Mouse (Mus musculus): ENCODE results near the gene Erbin. TPM values are rescaled to one million over a fixed set of nuclear protein-coding genes. Genes with fewer than 3 reads are reported as not detected.

The Erbin gene
- polyA plus RNA-seq, 1 experiment from 2014 or later, result 18.3 TPM

GRCm38 (mm10) chr13:103910598-103910997 is 9.7 kb downstream of the Erbin start:
- H3K27me3 ChIP-seq (replicated peaks), result no peaks in the 10 kb centered on the region
- no peak overlapping the region for H3K27ac ChIP-seq (ENCODE audit: poor library complexity, severe bottlenecking)
- no peak for ATAC-seq (ENCODE audit: insufficient number of reproducible peaks, low FRiP score)
- peaks cover 12% of the 10 kb centered on the region for H3K4me1 ChIP-seq (replicated peaks)
- H3K9ac ChIP-seq, result no peak overlapping the region
- H3K4me3 ChIP-seq, result no peak overlapping the region
- no peak overlapping the region for H3K4me2 ChIP-seq
- no peaks in the 10 kb centered on the region for H3K9me3 ChIP-seq (replicated peaks)
- H3K36me3 ChIP-seq, result no peaks in the 10 kb centered on the region
- WGBS, result 78% methylated on average over 1 of the region's 1 CpGs

GRCm38 (mm10) chr13:103909894-103910293 is 10.4 kb downstream of the Erbin start:
- Histone ChIP-seq H3K27ac (ENCODE audit: poor library complexity, severe bottlenecking) (peak overlapping the region; percentile 11; the same call in 1 of the 2 replicates), H3K9ac (peak overlapping the region; percentile 24; the same call in 1 of the 2 replicates), H3K27me3 (replicated peaks) (no peaks in the 10 kb centered on the region), H3K4me3 (no peak overlapping the region), H3K36me3 (no peaks in the 10 kb centered on the region), H3K9me3 (replicated peaks) (no peaks in the 10 kb centered on the region), H3K4me1 (replicated peaks) (peaks cover 12% of the 10 kb centered on the region), H3K4me2 (no peak overlapping the region)
- WGBS, result 64% methylated on average over 3 of the region's 3 CpGs
- ATAC-seq (ENCODE audit: insufficient number of reproducible peaks, low FRiP score), result no peak

DNA sequence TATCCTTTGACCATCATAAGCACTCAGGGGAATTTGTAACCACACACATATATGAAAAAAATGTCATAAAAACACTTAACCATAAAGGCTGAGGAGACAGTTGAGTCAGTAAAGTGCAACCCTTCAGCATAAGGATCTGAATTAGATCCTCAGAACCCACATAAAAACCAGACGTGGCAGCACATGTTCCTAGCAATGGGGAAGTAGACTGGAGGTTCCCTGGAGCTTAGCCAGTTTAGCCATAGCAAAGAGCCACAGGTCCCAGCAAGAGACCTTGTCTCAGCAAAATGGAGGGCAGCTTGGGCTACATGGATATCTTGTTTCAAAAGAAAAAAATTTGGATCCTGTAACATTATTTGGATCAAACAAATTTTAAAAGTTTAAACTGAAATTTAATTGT is 20.3 kb downstream of the Erbin start:
- Histone ChIP-seq H3K4me3 (no peak overlapping the region), H3K4me2 (no peak overlapping the region), H3K9ac (no peak overlapping the region), H3K36me3 (peaks cover 11% of the 10 kb centered on the region), H3K27me3 (replicated peaks) (no peaks in the 10 kb centered on the region), H3K9me3 (replicated peaks) (peaks cover 7% of the 10 kb centered on the region; the same call in 1 of the 2 replicates), H3K27ac (ENCODE audit: poor library complexity, severe bottlenecking) (no peak overlapping the region), H3K4me1 (replicated peaks) (no peaks in the 10 kb centered on the region)
- no peak for ATAC-seq (ENCODE audit: insufficient number of reproducible peaks, low FRiP score)
- 85% methylated on average over 1 of the region's 1 CpGs for WGBS

- peaks cover 11% of the 10 kb centered on the region for H3K36me3 ChIP-seq
- no peak for ATAC-seq (ENCODE audit: insufficient number of reproducible peaks, low FRiP score)
- no peak overlapping the region for H3K4me3 ChIP-seq
- 89% methylated on average over 4 of the region's 4 CpGs for WGBS
- peaks cover 5% of the 10 kb centered on the region; the same call in 1 of the 2 replicates for H3K4me1 ChIP-seq (replicated peaks)
- H3K9ac ChIP-seq, result no peak overlapping the region
- H3K27ac ChIP-seq (ENCODE audit: poor library complexity, severe bottlenecking), result no peak overlapping the region
- H3K27me3 ChIP-seq (replicated peaks), result no peaks in the 10 kb centered on the region
- H3K4me2 ChIP-seq, result no peak overlapping the region
- H3K9me3 ChIP-seq (replicated peaks), result peaks cover 7% of the 10 kb centered on the region; the same call in 1 of the 2 replicates
These were observed 22.7 kb downstream of the Erbin start for GRCm38 (mm10) chr13:103897606-103898005.

DNA sequence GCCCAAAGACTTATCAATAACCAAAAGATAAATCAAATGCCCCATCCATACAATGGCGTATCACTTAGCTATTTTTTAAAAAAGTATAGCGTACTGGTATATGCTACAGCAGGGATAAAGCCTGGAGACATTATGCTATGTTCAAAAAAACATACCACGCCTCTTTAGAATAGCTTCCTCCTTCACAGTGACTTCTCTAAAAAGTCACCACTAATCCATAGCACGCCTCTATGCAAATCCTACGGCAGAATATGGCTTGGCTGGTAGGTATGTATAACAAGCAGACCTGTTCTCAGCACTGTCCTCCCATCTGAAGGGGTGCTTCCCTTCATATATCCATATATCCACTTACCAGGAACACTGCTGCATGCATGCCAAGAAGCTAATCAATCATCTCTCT is 27.2 kb downstream of the Erbin start:
- H3K4me2 ChIP-seq, result no peak overlapping the region
- no peak for ATAC-seq (ENCODE audit: insufficient number of reproducible peaks, low FRiP score)
- no peaks in the 10 kb centered on the region for H3K9me3 ChIP-seq (replicated peaks)
- H3K4me3 ChIP-seq, result no peak overlapping the region
- H3K36me3 ChIP-seq, result peaks cover 3% of the 10 kb centered on the region
- H3K27ac ChIP-seq (ENCODE audit: poor library complexity, severe bottlenecking), result no peak overlapping the region
- no peak overlapping the region for H3K9ac ChIP-seq
- H3K27me3 ChIP-seq (replicated peaks), result no peaks in the 10 kb centered on the region
- peaks cover 16% of the 10 kb centered on the region for H3K4me1 ChIP-seq (replicated peaks)
- 89% methylated on average over 5 of the region's 5 CpGs for WGBS

GRCm38 (mm10) chr13:103890038-103890437 is 30.3 kb downstream of the Erbin start:
- H3K9me3 ChIP-seq (replicated peaks), result no peaks in the 10 kb centered on the region
- H3K4me3 ChIP-seq, result no peak overlapping the region
- 69% methylated on average over 3 of the region's 3 CpGs for WGBS
- peaks cover 7% of the 10 kb centered on the region; the same call in 1 of the 2 replicates for H3K36me3 ChIP-seq
- no peak overlapping the region for H3K4me2 ChIP-seq
- peaks cover 16% of the 10 kb centered on the region for H3K4me1 ChIP-seq (replicated peaks)
- H3K27ac ChIP-seq (ENCODE audit: poor library complexity, severe bottlenecking), result no peak overlapping the region
- no peak for ATAC-seq (ENCODE audit: insufficient number of reproducible peaks, low FRiP score)
- no peak overlapping the region for H3K9ac ChIP-seq
- no peaks in the 10 kb centered on the region for H3K27me3 ChIP-seq (replicated peaks)

DNA sequence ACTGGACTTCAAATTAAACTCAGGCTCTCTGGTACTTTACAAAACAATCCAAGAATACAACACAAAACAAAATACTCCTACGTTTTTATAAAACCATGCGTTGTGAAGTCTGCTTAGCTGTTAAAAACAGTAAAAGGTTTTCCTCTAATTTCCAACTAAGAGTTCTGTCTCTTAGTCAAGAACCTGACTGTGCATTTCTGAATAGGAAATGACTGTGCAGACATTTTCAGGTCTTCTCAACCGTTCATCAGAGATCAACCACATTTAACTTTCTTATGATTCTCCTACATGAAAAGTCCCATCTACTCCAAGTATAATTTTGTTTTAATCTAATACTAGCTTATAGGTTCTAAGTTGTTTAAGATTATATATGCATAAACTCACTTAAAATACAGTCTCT is 33.8 kb downstream of the Erbin start:
- no peak overlapping the region for H3K4me2 ChIP-seq
- WGBS, result 83% methylated on average over 3 of the region's 3 CpGs
- no peak overlapping the region for H3K4me3 ChIP-seq
- no peak for ATAC-seq (ENCODE audit: insufficient number of reproducible peaks, low FRiP score)
- no peak overlapping the region for H3K27ac ChIP-seq (ENCODE audit: poor library complexity, severe bottlenecking)
- no peak overlapping the region for H3K9ac ChIP-seq
- H3K36me3 ChIP-seq, result peaks cover 15% of the 10 kb centered on the region; the same call in 1 of the 2 replicates
- H3K4me1 ChIP-seq (replicated peaks), result peaks cover 10% of the 10 kb centered on the region; the same call in 1 of the 2 replicates
- H3K9me3 ChIP-seq (replicated peaks), result no peaks in the 10 kb centered on the region
- no peaks in the 10 kb centered on the region for H3K27me3 ChIP-seq (replicated peaks)

DNA sequence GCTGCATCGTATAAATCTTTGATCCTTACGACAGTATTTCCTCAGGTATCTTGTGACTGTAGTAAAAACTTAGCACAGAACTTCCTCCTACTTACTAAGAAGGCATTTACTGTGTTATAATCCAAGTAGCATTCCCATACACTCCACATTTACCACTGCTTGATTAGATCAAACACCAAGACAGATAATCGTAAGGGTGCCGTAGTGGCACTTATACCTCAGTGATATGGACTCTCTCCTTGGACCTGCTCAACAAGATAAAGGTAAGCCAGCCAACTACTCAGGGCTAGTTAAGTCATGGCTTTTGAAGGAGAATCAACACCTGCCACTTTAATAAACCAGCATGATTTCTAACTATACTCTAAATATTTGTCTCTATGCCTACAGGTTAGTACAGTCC is 39.1 kb downstream of the Erbin start:
- Histone ChIP-seq H3K27me3 (replicated peaks) (no peaks in the 10 kb centered on the region), H3K9ac (no peak overlapping the region), H3K4me2 (no peak overlapping the region), H3K27ac (ENCODE audit: poor library complexity, severe bottlenecking) (no peak overlapping the region), H3K4me3 (no peak overlapping the region), H3K9me3 (replicated peaks) (no peaks in the 10 kb centered on the region), H3K36me3 (peaks cover 32% of the 10 kb centered on the region; the same call in 1 of the 2 replicates), H3K4me1 (replicated peaks) (no peaks in the 10 kb centered on the region; the same call in 1 of the 2 replicates)
- 79% methylated on average over 4 of the region's 4 CpGs for WGBS
- ATAC-seq (ENCODE audit: insufficient number of reproducible peaks, low FRiP score), result no peak

DNA sequence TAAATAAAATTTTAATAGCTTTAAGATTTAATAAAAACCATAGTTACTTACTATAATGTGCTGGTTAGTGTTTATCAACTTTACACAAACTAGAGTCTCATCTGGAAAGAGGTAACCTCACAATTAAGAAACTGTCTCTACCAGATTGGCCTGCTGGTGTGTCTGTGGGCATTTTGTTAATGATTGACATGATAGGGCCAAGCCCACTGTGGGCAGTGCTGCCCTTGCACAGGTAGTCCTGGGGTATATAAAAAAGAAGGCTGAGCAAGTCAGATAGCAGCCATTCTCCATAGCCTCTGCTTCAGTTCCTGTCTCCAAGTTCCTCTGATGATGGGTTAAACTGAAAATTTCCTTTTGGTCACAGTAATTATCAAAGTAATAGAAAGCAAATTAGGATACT is 43.6 kb downstream of the Erbin start:
- Histone ChIP-seq H3K27me3 (replicated peaks) (no peaks in the 10 kb centered on the region), H3K4me1 (replicated peaks) (no peaks in the 10 kb centered on the region; the same call in 1 of the 2 replicates), H3K36me3 (peaks cover 20% of the 10 kb centered on the region; the same call in 1 of the 2 replicates), H3K4me2 (no peak overlapping the region), H3K9me3 (replicated peaks) (no peaks in the 10 kb centered on the region), H3K9ac (no peak overlapping the region), H3K4me3 (no peak overlapping the region), H3K27ac (ENCODE audit: poor library complexity, severe bottlenecking) (no peak overlapping the region)
- ATAC-seq (ENCODE audit: insufficient number of reproducible peaks, low FRiP score), result no peak

DNA sequence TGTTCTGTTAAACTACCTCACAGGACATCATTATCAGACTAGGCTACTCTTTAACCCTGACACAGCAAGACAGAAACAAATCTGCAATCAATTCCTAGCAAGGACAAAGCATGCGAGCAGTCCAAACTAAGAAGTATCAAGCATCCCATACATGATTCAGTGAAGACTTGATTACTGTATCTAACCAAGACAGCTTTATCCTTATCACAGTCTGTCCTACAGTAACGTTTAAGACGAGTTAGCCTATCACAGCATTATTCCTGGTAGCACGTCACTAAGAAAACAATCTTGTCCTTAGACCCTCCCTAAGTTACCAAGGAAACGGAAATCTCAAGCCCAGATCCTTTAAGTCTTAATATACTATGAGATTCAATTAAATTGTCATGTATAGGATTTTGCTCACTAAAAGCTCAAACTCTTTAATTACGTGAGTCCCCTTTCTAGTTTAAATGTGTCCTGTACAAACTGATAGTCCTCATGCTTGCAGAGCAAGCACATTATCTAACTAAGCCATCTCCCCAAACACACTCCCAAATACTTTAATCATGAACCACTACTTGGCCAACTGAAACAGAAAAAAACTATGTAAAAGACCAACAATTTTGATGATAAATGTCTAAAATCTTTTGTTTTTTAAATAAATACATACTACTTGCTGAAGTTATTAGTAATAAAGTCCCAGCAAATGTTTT is 44.3 kb downstream of the Erbin start:
- Histone ChIP-seq H3K27me3 (replicated peaks) (no peaks in the 10 kb centered on the region), H3K9ac (no peak overlapping the region), H3K4me2 (no peak overlapping the region), H3K9me3 (replicated peaks) (no peaks in the 10 kb centered on the region), H3K36me3 (peaks cover 17% of the 10 kb centered on the region; the same call in 1 of the 2 replicates), H3K4me1 (replicated peaks) (peaks cover 3% of the 10 kb centered on the region), H3K27ac (ENCODE audit: poor library complexity, severe bottlenecking) (no peak overlapping the region), H3K4me3 (no peak overlapping the region)
- WGBS, result 60% methylated on average over 6 of the region's 6 CpGs
- ATAC-seq (ENCODE audit: insufficient number of reproducible peaks, low FRiP score), result no peak

GRCm38 (mm10) chr13:103870786-103871185 is 49.5 kb downstream of the Erbin start:
- Histone ChIP-seq H3K9ac (no peak overlapping the region), H3K27ac (ENCODE audit: poor library complexity, severe bottlenecking) (no peak overlapping the region), H3K36me3 (peaks cover 4% of the 10 kb centered on the region; the same call in 1 of the 2 replicates), H3K9me3 (replicated peaks) (no peaks in the 10 kb centered on the region), H3K4me3 (no peak overlapping the region), H3K27me3 (replicated peaks) (no peaks in the 10 kb centered on the region), H3K4me2 (no peak overlapping the region), H3K4me1 (replicated peaks) (peaks cover 3% of the 10 kb centered on the region; the same call in 1 of the 2 replicates)
- WGBS, result 76% methylated on average over 3 of the region's 3 CpGs
- no peak for ATAC-seq (ENCODE audit: insufficient number of reproducible peaks, low FRiP score)
